In the genomic region with DNA sequence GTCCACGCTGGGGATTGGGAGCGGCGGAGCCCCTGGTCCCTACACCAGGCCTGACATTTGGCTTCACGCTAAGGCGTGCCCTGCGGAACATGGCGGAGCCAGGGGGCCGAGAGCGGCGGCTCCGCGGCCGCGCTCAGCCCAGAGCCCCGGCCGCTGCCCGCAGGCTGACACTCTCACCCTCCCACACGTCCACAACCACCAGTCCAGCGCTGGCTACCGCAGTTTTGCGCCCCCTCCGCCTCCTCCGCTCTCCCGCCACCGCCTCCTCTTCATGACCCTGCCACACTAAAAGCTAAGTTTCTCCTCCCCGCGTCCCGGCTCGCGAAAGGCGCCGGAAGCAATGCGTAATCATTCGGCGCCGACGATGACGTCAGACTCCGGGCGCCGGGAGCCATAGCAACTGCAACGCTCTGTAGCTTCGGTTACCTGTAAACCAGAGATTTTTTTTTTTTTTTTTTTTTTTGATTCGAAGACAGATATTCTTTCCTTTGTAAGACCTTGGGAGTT, we compare ENCODE assay signal across 8 mouse cellular contexts. TPM values are rescaled to one million over a fixed set of nuclear protein-coding genes. Genes with fewer than 3 reads are reported as not detected.
DNase-seq lines count a peak whose midpoint lies in the region; ATAC-seq lines count a peak whose summit lies in the region.

A gene (minus strand): TSS at position 323 of the 507 bp plus-strand sequence.

- H3K36me3 ChIP-seq in heart, embryonic 14.5 days (ENCODE audit: control insufficient read depth, insufficient read depth, low read length): peaks cover 2% of the 10 kb centered on the region; the same call in 1 of the 2 replicates
- H3K36me3 ChIP-seq in liver, embryonic 13.5 days: peaks cover 4% of the 10 kb centered on the region
- H3K36me3 ChIP-seq in stomach, embryonic 16.5 days (ENCODE audit: control insufficient read depth, insufficient read depth, low read length): no peaks in the 10 kb centered on the region

- H3K4me1 ChIP-seq in brown adipose tissue, adult 24 weeks (ENCODE audit: control insufficient read depth, insufficient read depth, insufficient read length, low read length): peaks cover 6% of the 10 kb centered on the region
- H3K4me1 ChIP-seq in heart, embryonic 14.5 days (ENCODE audit: control insufficient read depth in 2 of 2, insufficient read depth in 2 of 2, low read length in 2 of 2): peaks cover 3 to 15% of the 10 kb centered on the region in 2 experiments
- H3K4me1 ChIP-seq in liver, embryonic 13.5 days (replicated peaks): peaks cover 54% of the 10 kb centered on the region
- peaks cover 15% of the 10 kb centered on the region for H3K4me1 ChIP-seq in stomach, embryonic 16.5 days (ENCODE audit: control insufficient read depth, insufficient read depth, low read length)

- H3K4me2 ChIP-seq in heart, embryonic 14.5 days (ENCODE audit: low read length): peak within 1 kb of the TSS; percentile 71
- H3K4me2 ChIP-seq in liver, embryonic 13.5 days: peak within 1 kb of the TSS; percentile 78
- H3K4me2 ChIP-seq in stomach, embryonic 16.5 days (ENCODE audit: low read depth, low read length): peak within 1 kb of the TSS; percentile 71

- peak; percentile 96 for DNase-seq in CD4-positive, CD25-positive, alpha-beta regulatory T cell, adult 2 months (ENCODE audit: low read depth, low spot score)
- DNase-seq in fat pad, adult 2 months (ENCODE audit: extremely low read depth, low read depth, low spot score): peak; percentile 13
- peak; percentile 96 for DNase-seq in kidney, postnatal 14 days
- peak; percentile 86 for DNase-seq in liver, embryonic 13.5 days
- DNase-seq in neural tube, embryonic 10.5 days (ENCODE audit: extremely low spot score, low spot score): peak; percentile 98

- H3K9me3 ChIP-seq in heart, embryonic 14.5 days (ENCODE audit: control insufficient read depth, low read length): no peaks in the 10 kb centered on the region
- H3K9me3 ChIP-seq in liver, embryonic 13.5 days (replicated peaks): no peaks in the 10 kb centered on the region
- no peaks in the 10 kb centered on the region for H3K9me3 ChIP-seq in stomach, embryonic 16.5 days (replicated peaks; ENCODE audit: control insufficient read depth, low read length)

- no peaks in the 10 kb centered on the region for H3K27me3 ChIP-seq in heart, embryonic 14.5 days (ENCODE audit: control insufficient read depth, insufficient read depth, low read length)
- peaks cover 6% of the 10 kb centered on the region for H3K27me3 ChIP-seq in liver, embryonic 13.5 days
- H3K27me3 ChIP-seq in stomach, embryonic 16.5 days (ENCODE audit: control insufficient read depth, insufficient read depth, low read length): no peaks in the 10 kb centered on the region

- peak within 1 kb of the TSS; percentile 75 for H3K4me3 ChIP-seq in brown adipose tissue, adult 24 weeks (ENCODE audit: insufficient read depth, low read depth, low read length)
- H3K4me3 ChIP-seq in heart, embryonic 14.5 days (ENCODE audit: control insufficient read depth in 1 of 2, insufficient read depth in 1 of 2, low read depth in 1 of 2, low read length in 2 of 2): peak within 1 kb of the TSS; percentile 71 to 98
- peak within 1 kb of the TSS; percentile 99 for H3K4me3 ChIP-seq in liver, embryonic 13.5 days (replicated peaks)
- peak within 1 kb of the TSS; percentile 94 for H3K4me3 ChIP-seq in stomach, embryonic 16.5 days (replicated peaks; ENCODE audit: low read length)

- peak within 1 kb of the TSS; percentile 95 for H3K9ac ChIP-seq in heart, embryonic 14.5 days (ENCODE audit: low read length)
- peak within 1 kb of the TSS; percentile 96 for H3K9ac ChIP-seq in liver, embryonic 13.5 days
- peak within 1 kb of the TSS; percentile 92 for H3K9ac ChIP-seq in stomach, embryonic 16.5 days (ENCODE audit: low read length)

- peak within 1 kb of the TSS; percentile 77 for H3K27ac ChIP-seq in brown adipose tissue, adult 24 weeks (replicated peaks; ENCODE audit: low read depth, low read length)
- H3K27ac ChIP-seq in heart, embryonic 14.5 days (replicated peaks in 1 of 2; ENCODE audit: control insufficient read depth in 1 of 2, insufficient read depth in 1 of 2, low read depth in 2 of 2, low read length in 2 of 2): peak within 1 kb of the TSS; percentile 72 to 93
- peak within 1 kb of the TSS; percentile 84 for H3K27ac ChIP-seq in liver, embryonic 13.5 days
- H3K27ac ChIP-seq in stomach, embryonic 16.5 days (ENCODE audit: low read length): peak within 1 kb of the TSS; percentile 80

- under 1% methylated on average over 43 of the region's 44 CpGs for WGBS in heart, embryonic 14.5 days
- WGBS in liver, embryonic 13.5 days (ENCODE audit: insufficient replicate concordance): under 1% methylated on average over 44 of the region's 44 CpGs
- 0% methylated on average over 44 of the region's 44 CpGs for WGBS in stomach, embryonic 16.5 days

- peak; percentile 70 for ATAC-seq in heart, embryonic 14.5 days (ENCODE audit: insufficient number of reproducible peaks, insufficient read depth, low FRiP score, low read depth)
- peak; percentile 83 for ATAC-seq in liver, embryonic 13.5 days (ENCODE audit: low read depth)
- peak; percentile 74 for ATAC-seq in stomach, embryonic 16.5 days (ENCODE audit: insufficient read depth, low FRiP score)

RNA-seq across cellular contexts. Expression of the gene that starts here (rescaled TPM):
- 6.8 and 8.4 TPM in 2 replicates for polyA plus RNA-seq in brown adipose tissue, adult 24 weeks (2012; ENCODE audit: insufficient read depth, insufficient read length, missing spikeins)
- 14.6 and 21.9 TPM in 2 replicates for polyA plus RNA-seq in heart, embryonic 14.5 days (2014; fragmentation: Nextera tagmentation; extraction: Ambion mirVana)
- polyA plus RNA-seq in liver, embryonic 13.5 days (2015; fragmentation: Nextera tagmentation; extraction: Ambion mirVana): 17.7 and 19.9 TPM in 2 replicates
- 21.9 and 23.1 TPM in 2 replicates for polyA plus RNA-seq in stomach, embryonic 16.5 days (2015; fragmentation: Nextera tagmentation; extraction: Ambion mirVana)

Comparison
In these comparisons a context has a peak if more than half of its experiments do, and no peak if none do; other contexts are left out.
1. Peak in every context shown above with its lines: DNase-seq, ATAC-seq, H3K4me3 ChIP-seq and H3K27ac ChIP-seq.
2. DNase-seq: peak in every context shown above with its lines; median percentile 98 in neural tube, embryonic 10.5 days; 96 in CD4-positive, CD25-positive, alpha-beta regulatory T cell, adult 2 months; 96 in kidney, postnatal 14 days; 86 in liver, embryonic 13.5 days; 13 in fat pad, adult 2 months.